Mouse (Mus musculus) ZHBTc4 (cell line): ENCODE measurements at regions not wholly inside any gene's neighbourhood (a gene's known extent, or its start where the extent isn't known, plus 50 kb on each side); places are given as distances from the start of the nearest gene placed in this dataset.
"Not testable (repeated sequence)": the region's sequence is repeated elsewhere in the genome, so short reads cannot be mapped to it uniquely, and the experiment has no call there.

Experiments used
- DNase-seq: peaks from one replicate; pipeline ENCODE4 v3.0.0-alpha.2; 2011; ENCODE audit warnings: low read depth, low spot score

DNA sequence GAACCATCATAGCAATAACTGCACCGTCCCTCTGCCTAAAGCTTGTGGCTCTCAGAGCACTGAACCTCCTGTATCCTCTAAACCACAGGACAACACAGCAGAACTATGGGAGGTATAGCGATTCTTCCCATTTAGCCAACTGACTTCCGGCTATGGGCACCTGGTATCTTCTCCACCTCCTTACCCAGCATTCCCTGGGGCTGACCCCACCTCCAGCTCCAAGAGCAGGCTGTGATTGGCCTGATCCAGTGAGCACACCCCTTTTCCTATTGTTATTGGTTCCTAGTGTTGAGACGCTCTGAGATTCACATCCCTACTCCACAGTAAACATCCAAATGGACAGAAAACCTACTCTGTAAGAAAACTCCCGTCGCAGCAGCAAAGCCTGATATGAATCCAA lies 236.7 kb downstream of the Prex1 start:
- DNase-seq, result peak; percentile 59

DNA sequence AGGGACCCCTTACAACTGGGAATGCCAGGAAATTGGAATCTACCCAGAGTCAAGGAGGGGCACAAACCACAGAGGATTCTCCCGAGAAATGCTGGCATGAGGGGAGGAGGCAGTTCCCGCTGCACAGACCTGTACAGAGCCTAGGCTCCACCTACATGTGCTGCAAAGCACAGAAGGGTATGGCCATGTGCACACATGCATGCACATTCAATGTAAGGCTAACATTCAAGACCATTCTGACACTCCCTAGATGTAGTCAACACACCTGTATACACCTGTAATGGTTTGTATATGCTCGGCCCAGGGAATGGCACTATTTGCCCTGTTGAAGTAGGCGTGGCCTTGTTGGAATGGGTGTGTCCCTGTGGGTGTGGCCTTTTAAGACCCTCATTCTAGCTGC lies 238.0 kb downstream of the Prex1 start:
- DNase-seq, result no peak

DNA sequence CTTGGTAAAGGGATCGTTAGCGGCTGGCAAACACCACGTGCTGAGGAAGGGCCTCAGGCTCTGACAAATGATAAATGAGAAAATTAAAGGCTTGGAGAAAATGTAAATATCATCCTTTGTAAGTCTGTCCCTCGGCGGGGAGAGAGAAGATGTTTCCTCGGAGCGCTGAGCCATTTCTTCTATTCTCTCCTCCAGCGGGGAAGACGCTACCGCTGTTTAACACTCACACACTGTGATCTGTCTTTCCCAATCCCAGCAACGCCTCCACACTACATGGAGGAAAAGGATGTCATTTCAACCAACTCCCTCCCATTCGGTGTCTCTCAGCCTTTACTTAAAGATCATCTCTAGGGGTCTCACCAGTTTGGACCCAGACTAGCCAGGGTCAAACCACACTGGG lies 239.0 kb downstream of the Prex1 start:
- no peak for DNase-seq

GRCm38 (mm10) chr2:166471257-166471753 lies 242.3 kb downstream of the Prex1 start:
- DNase-seq, result no peak

GRCm38 (mm10) chr2:166469046-166469593 lies 244.5 kb downstream of the Prex1 start:
- no peak for DNase-seq

DNA sequence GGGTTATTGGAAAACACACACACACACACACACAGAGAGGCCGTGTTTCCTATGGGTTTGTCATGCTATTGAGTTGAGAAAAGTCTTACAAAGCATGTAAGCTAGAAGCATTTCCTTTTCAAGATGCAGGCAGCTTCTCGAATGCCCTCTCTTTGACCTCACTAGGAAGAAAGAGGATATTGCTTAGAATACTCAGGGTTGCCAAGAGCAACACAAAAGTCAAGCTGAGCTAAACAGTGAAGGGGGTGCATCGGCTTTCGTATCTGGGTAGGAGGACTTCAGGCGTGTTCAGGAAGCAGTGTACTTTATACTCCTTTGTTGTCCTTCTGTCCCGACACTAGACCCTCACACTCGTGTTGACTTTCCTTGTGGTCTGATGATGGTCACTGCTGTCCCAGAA lies 246.5 kb downstream of the Prex1 start:
- DNase-seq, result no peak

- no peak for DNase-seq
Observed at GRCm38 (mm10) chr2:166465531-166465930, 248.1 kb downstream of the Prex1 start.

DNA sequence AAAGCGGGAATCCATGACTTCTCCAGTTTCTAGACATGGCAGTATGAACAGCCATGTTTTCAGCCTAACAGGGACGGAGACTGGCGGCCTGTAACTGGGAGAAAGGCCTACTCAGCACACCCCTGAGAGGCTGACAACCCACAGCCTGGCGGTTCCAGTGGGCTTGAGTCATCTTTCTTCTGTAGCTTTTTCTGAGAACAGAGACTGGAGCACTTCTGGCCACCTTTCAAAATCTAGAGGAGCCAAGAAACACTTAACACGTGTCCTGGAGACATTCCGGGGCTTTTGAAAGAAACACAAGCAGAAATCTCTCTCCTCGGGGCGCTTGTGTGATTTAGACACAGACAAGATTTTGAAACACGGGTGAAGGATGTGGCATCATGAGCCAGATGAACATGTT lies 250.1 kb downstream of the Prex1 start:
- no peak for DNase-seq

DNA sequence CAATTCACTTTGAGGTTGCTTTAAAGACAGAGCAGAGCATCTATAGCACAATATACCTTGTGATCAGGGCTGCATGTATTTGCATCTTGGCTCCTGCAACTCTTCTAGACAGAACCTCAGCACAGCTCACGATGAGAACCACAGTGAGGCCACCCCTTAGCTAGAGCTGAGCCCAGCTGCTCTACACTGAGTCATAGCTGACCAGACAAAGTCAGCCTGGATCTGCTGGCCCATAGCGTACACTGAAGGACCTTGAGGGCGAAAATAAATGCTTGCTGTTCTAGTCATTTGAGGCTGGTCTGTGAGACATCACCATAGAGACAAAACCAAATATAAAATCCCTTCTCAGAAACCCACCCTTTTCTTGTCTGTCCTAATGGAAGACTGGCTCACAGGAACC lies 251.7 kb downstream of the Prex1 start:
- no peak for DNase-seq

DNA sequence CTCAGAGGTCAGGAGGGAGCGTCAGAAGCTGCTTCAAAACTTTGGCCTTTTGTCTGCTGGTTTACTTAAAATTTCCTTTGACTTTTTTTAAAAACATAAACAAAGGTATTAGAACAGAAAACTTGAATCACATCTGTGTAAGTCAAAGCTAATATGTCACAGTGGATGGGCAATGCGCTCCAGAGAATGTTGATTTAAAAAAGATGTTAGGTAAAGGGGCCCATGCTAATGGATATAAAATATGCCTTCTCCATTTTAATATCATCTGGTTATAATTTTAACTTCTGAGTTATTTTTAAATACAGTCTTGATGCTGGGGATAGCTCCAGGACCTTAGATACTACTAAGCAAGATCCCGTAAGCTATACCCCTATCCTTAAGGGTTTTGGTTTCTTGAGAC lies 252.5 kb downstream of the Prex1 start:
- no peak for DNase-seq

DNA sequence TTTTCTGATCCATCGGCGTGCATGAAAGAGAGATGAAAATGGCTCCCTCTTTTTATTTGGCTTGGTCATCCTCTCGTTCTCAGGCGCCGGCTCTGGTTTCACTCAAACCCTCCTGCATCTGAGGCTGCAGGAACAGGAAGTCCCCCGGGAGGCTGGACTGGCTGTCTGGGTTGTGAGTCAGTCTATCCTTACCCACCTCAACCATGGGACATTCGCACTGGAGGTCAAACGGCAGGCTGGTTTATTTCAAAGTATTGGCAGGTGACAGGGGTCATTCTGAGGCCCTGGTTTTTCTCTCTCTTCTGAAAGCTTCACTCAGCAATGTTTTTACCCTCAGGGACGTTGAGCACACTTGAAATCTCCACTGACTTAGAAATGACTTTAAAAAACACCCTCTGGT lies 253.7 kb downstream of the Prex1 start:
- DNase-seq, result no peak

DNA sequence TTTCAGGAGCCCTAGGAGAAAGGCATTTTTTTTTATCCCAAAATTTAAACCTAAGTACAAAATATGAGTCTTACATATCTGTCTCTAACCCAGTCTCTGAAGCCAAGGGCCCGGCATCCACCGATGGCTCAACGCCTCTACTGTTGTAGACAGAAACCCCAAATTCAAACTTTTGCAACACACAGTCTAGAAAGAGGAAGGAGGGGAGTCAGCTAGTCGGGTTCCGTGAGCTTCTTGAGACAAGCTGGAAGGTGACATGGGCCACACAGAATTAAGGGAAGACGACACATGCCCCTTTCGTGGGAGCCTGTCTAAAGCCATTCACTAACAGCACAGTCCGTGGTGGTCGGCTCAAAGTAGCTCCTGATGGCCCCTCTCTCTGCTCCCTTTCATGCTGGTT lies 254.7 kb downstream of the Prex1 start:
- no peak for DNase-seq

DNA sequence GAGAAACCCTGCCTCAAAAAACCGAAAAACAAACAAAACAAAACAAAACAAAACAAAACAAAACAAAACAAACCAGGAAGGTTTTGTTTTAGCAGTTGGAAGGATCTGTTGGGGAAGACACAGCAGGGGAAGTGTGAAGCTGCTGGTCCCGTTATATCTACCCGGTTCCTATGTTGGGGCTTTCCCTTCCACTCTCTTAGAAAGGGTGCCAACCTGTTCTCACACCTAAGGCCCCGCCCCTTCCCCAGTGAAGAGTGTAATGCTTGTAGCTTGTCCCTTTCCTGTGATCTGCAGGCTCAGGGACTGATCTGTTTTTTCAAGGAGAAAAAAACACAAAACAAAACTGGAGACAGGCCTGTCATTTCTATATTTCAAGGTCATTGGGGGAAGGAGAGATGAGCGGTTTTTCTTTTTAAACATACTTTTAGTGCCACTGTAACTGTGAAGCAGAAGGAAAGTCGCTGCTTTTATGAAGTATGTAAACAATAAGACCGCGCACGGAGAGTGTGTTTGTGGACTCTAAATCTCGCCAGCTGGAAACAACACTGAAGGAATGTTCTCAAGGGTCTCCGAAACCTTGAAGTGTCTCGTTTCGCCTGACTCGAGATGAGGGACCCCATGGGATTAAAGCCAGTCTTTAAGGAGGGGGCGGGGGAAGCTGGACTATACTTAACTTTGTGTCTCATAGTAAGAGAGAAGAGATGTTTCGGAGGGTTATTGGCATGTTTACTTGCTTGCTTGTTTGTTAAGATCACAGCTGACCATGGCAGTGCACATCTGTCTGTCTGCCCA lies 256.1 kb downstream of the Prex1 start:
- DNase-seq, result no peak

- not testable (repeated sequence) for DNase-seq
Observed at GRCm38 (mm10) chr2:166454160-166454888, 259.3 kb downstream of the Prex1 start.

GRCm38 (mm10) chr2:166450964-166451363 lies 262.7 kb downstream of the Prex1 start:
- no peak for DNase-seq

- no peak for DNase-seq
Observed at GRCm38 (mm10) chr2:166450380-166450779, 263.3 kb downstream of the Prex1 start.

GRCm38 (mm10) chr2:166448724-166449123 lies 264.9 kb downstream of the Prex1 start:
- DNase-seq, result no peak

DNA sequence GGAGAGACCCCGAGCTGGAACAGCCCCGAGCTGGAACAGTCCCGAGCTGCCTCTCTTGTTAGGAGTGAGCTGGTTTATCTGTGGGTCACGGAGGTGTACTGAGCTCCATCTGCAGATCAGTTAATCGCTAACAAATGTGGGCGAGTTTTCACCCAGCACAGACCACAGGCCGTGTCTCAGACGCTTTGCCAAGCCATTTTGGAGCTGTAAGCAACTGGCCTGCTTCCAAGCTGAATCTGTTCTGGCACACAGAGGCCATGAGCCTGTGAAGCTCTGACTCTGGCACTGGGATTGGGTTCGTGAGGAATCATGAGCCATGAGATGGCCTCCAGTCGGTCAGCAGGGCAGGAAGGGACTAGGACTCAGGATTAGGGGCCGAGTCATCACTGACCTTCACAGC lies 265.5 kb downstream of the Prex1 start:
- no peak for DNase-seq

DNA sequence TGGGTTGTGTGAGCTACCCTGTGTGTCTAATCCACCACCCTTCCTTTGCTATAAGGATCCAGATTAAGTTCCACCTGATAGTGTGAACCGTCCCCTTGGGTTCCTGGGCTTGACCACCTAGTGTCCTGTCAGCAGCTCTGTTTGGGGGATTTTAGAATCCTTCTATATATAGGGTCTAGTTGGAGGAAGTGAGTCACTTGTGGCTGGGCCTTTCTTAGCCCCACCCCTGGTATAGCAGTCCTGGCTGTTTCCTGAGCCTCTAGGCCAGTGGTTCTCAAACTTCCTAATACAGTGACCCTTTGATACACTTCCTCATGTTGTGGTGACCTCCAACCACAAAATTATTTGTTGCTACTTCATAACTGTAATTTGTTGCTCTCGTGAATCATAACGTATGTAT lies 267.1 kb downstream of the Prex1 start:
- DNase-seq, result no peak

DNA sequence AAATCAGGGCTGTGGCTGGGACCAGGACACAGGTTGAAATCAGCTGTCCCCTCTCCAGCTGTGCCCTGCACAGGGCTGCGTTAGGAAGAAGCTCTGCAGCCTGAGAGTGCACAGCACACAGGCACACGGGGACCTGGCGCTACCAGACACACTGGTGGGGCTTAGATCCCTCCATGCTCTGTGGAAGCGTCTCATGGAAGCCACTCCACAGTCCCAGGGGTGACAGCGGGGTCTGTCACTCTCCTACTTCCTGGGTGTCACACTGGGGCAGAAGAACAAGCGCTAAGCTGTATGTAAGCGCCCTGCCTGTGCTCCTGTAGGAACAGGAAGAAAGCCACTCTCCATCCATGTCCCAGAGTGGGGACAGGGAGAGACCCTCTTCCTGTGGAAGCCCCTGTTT lies 267.8 kb downstream of the Prex1 start:
- not testable (repeated sequence) for DNase-seq

GRCm38 (mm10) chr2:166442997-166443396 lies 270.6 kb downstream of the Prex1 start:
- DNase-seq, result no peak

GRCm38 (mm10) chr2:166439847-166440775 lies 273.5 kb downstream of the Prex1 start:
- peak; percentile 75 for DNase-seq
